Mouse (Mus musculus) forebrain, embryonic 11.5 days (tissue): ENCODE results near the gene Dnah7c. TPM values are rescaled to one million over a fixed set of nuclear protein-coding genes. Genes with fewer than 3 reads are reported as not detected.

Source experiments
- ATAC-seq: fragments of 200-750 bp; cut with Nextera tagmentation; replicated peaks from 2 replicates; pipeline ENCODE4 v1.8.0; 2017; ENCODE audit warnings: moderate TSS enrichment; ENCODE audit not compliant: low FRiP score
- DNase-seq: peaks from one replicate; pipeline ENCODE4 v3.0.0-alpha.2; 2017; ENCODE audit warnings: low spot score
- H3K27ac ChIP-seq: fragments of 300-500 bp; sonication (generic); 2 replicates; pipeline ENCODE4 v1.5.1; 2014; ENCODE audit warnings: low read depth, low read length
- H3K27me3 ChIP-seq: fragments of 300-500 bp; sonication (generic); 2 replicates; pipeline ENCODE4 v1.6.1; 2014; ENCODE audit warnings: mild to moderate bottlenecking, low read length, mixed read lengths; ENCODE audit not compliant: control insufficient read depth, insufficient read depth
- H3K36me3 ChIP-seq: fragments of 300-500 bp; sonication (generic); 2 replicates; pipeline ENCODE4 v1.6.1; 2014; ENCODE audit warnings: mild to moderate bottlenecking, low read length, moderate library complexity, mixed read lengths; ENCODE audit not compliant: control insufficient read depth, insufficient read depth
- H3K4me1 ChIP-seq: fragments of 300-500 bp; sonication (generic); replicated peaks from 2 replicates; pipeline ENCODE4 v1.6.1; 2014; ENCODE audit warnings: low read length, mixed read lengths; ENCODE audit not compliant: control insufficient read depth, insufficient read depth
- H3K4me2 ChIP-seq: fragments of 300-500 bp; sonication (generic); 2 replicates; pipeline ENCODE4 v1.6.1; 2014; ENCODE audit warnings: low read depth, mild to moderate bottlenecking, low read length, moderate library complexity, mixed read lengths; ENCODE audit not compliant: severe bottlenecking
- H3K4me3 ChIP-seq: fragments of 300-500 bp; sonication (generic); 2 replicates; pipeline ENCODE4 v1.5.1; 2014; ENCODE audit warnings: low read depth, low read length
- H3K9ac ChIP-seq: fragments of 300-500 bp; sonication (generic); 2 replicates; pipeline ENCODE4 v1.6.1; 2014; ENCODE audit warnings: low read length
- H3K9me3 ChIP-seq: fragments of 300-500 bp; sonication (generic); 2 replicates; pipeline ENCODE4 v1.6.1; 2016; ENCODE audit warnings: low read length, mixed read lengths; ENCODE audit not compliant: control insufficient read depth
- WGBS: fragments of 180-500 bp; shearing (Covaris S2); extraction: QIAGEN DNeasy Blood & Tissue Kit; methylation state at CpG from one replicate; pipeline ENCODE4 v1.1.7; 2014; 5-methylcytosine and 5-hydroxymethylcytosine counted together
- polyA plus RNA-seq: library from polyadenylated mRNA; unstranded; fragments of >200 nt; fragmentation: Nextera tagmentation; extraction: Ambion mirVana; gene quantifications from 2 replicates; pipeline ENCODE4 v1.2.1, GENCODE M21; 2014

Gene Dnah7c
- polyA plus RNA-seq, 1 experiment from 2014 or later, result 0.12 TPM

DNA sequence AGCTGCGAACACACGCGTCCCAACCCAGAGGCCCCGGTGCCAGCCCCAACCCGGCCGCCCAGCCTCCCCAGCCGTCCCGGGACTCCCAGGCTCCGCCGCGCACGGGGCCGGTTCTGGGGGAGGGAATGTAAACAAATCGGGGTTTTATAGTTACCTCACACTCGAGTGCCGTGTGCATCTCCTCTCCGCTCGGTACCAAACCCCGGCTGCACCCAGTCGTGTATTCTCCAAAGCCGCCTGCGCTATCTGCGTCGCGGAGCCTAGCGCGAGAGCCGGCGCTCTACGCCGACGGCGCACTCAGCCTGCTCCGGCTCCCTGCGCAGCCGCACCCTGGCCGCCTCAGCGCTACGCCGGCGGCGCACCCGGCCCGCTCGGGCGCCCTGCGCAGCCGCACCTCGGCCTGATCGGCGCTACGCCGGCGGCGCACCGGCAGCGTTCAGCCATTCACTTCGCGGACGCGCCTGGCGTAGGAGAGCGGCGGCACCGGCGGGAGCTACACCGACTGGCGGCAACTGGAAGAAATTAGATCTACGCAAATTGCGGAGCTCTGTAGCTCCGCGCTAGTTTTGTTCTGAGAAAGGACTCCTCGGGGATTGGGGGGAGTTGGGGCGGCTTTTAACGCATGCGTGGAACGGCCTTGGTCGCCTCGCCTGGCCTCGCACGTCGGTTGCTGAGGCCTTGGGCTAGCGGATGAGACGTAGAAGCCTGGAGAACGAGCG lies 428.1 kb downstream of the Dnah7c start:
- under 1% methylated on average over 85 of the region's 86 CpGs for WGBS
- peak; percentile 95 for ATAC-seq
- H3K36me3 ChIP-seq, result no peaks in the 10 kb centered on the region

DNA sequence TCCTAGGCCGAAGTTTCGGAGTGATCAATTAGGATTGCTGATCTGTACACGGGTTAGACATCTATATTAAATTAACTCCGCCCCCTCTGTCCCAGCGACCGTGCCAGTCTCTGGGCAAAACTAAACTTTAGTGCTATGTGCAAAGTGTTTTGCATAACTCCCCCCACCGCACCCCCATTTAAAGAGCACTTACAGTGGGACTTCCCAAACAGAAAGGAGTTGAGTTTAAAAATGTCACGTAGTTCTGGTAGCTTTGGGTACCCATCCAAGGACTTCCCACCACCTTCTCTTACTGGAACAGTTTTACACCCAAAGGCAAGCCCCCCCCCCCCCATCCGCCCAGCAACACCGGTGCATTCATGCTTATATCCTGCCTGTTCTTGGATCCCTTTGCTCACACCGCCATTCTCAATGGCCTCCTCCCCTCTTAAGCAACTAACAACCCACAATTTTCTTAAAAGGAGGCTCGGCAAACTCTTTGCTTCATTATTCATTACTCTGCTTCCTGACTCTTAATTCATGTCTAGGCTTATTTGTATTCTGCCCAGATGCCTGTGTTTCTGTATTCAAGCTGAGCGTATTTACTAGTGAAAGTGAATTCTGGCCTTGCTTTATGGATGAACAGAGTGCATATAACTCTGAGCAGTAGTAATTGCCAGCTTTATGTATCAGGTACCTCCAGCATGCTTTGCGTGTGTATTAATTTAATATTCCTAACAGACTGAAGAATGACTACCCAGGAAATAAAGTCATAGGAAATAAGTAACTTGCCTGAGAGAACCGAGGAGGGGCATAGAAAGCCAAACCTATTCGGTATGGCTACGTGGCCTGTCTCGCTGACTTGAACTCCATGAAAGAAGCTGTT lies 428.9 kb downstream of the Dnah7c start:
- H3K9ac ChIP-seq, result peak overlapping the region; percentile 98
- DNase-seq (peak; percentile 69), ATAC-seq (peak; percentile 10; the same call in 1 of the 2 replicates)
- H3K27me3 ChIP-seq, result no peaks in the 10 kb centered on the region
- H3K9me3 ChIP-seq, result no peaks in the 10 kb centered on the region
- H3K27ac ChIP-seq, result peak overlapping the region; percentile 95
- 29% methylated on average over 18 of the region's 18 CpGs for WGBS
- H3K4me1 ChIP-seq, result peaks cover 2% of the 10 kb centered on the region; the same call in 1 of the 2 replicates
- H3K4me2 ChIP-seq, result peak overlapping the region; percentile 37
- H3K36me3 ChIP-seq, result no peaks in the 10 kb centered on the region
- peak overlapping the region; percentile 91 for H3K4me3 ChIP-seq

More for the DNA sequence above, 428.1 kb downstream of the Dnah7c start:
- DNase-seq, result peak; percentile 97
- Histone ChIP-seq H3K9ac (peak overlapping the region; percentile 98), H3K9me3 (no peaks in the 10 kb centered on the region), H3K4me3 (peak overlapping the region; percentile 91), H3K4me1 (peaks cover 2% of the 10 kb centered on the region; the same call in 1 of the 2 replicates), H3K27ac (peak overlapping the region; percentile 95), H3K27me3 (no peaks in the 10 kb centered on the region), H3K4me2 (peak overlapping the region; percentile 58)

GRCm38 (mm10) chr1:46856498-46856897 lies 431.1 kb downstream of the Dnah7c start:
- Histone ChIP-seq H3K27me3 (no peaks in the 10 kb centered on the region), H3K4me3 (no peak overlapping the region), H3K9me3 (no peaks in the 10 kb centered on the region), H3K9ac (no peak overlapping the region), H3K27ac (no peak overlapping the region), H3K4me1 (peaks cover under 1% of the 10 kb centered on the region; the same call in 1 of the 2 replicates), H3K4me2 (no peak overlapping the region), H3K36me3 (no peaks in the 10 kb centered on the region)
- ATAC-seq (no peak), DNase-seq (no peak)
- 69% methylated on average over 4 of the region's 4 CpGs for WGBS
